Mouse (Mus musculus): ENCODE data around the gene Rab1a. TPM values are rescaled to one million over a fixed set of nuclear protein-coding genes. Genes with fewer than 3 reads are reported as not detected.
"Not testable (repeated sequence)": the region's sequence is repeated elsewhere in the genome, so short reads cannot be mapped to it uniquely, and the experiment has no call there.

The Rab1a gene
- 100 to 1,000 TPM; 192 to 195 TPM for total RNA-seq (2021)

GRCm38 (mm10) chr11:20200713-20201575, at the start of gene Rab1a:
Rab1a (plus strand) TSS chr11:20201432.
- intact Hi-C loops (cut with DNase I), result loop anchor here (2.0 to 10.0 kb wide), 4 partner anchors 48 to 276 kb away; partner anchors contain the start of genes Cep68 and Spred2

DNA sequence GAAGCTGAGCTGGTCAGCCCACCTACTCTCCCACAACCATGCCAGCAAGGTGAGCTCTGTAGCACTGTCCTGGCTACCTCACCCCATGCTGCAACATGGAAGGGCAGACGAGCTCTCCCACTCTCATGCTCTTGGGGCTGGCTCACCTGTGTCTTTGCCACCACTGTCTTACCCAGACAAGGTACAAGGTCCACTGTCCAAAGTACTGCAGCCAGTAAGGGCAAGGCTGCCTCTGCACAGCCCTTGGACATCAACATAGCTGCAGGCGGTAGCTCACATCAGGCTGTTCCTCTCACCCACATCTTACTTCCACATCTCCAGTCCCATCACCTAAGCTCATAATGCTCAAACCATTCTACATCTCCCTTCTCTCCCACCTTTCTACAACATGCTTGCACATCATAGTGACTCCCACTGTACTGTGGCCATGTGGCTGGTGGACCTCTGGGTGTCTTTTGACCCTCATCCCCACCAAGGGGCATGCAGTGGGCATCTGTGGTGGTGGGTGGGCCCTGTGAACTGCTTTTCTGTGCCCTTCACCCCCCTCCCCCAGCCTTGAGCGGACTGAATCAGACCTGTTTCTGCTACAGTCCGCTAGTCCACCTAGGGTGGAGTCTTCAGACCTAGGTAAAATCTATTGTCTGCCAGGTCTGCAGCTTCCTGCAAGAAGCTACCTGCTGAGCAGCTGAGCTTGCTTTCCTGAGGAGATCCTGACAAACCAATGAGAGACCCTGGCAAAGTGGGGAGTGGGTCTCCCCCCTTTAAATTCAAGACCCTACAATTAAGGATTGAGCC, 48.9 kb upstream of the Rab1a start:
- intact Hi-C loops (cut with DNase I), result no loop called here
- DNase-seq (ENCODE audit: low spot score in 2 of 2), result no peak

More at GRCm38 (mm10) chr11:20200713-20201575, at the start of gene Rab1a:
- peak; percentile 100 for DNase-seq (ENCODE audit: low spot score in 2 of 2)

GRCm38 (mm10) chr11:20153542-20153941, 47.7 kb upstream of the Rab1a start:
- DNase-seq (ENCODE audit: low spot score in 2 of 2); intact Hi-C loops (cut with DNase I): not testable (repeated sequence)

GRCm38 (mm10) chr11:20158879-20159278, 42.4 kb upstream of the Rab1a start:
- no peak for DNase-seq (ENCODE audit: low spot score in 2 of 2)
- intact Hi-C loops (cut with DNase I), result no loop called here

DNA sequence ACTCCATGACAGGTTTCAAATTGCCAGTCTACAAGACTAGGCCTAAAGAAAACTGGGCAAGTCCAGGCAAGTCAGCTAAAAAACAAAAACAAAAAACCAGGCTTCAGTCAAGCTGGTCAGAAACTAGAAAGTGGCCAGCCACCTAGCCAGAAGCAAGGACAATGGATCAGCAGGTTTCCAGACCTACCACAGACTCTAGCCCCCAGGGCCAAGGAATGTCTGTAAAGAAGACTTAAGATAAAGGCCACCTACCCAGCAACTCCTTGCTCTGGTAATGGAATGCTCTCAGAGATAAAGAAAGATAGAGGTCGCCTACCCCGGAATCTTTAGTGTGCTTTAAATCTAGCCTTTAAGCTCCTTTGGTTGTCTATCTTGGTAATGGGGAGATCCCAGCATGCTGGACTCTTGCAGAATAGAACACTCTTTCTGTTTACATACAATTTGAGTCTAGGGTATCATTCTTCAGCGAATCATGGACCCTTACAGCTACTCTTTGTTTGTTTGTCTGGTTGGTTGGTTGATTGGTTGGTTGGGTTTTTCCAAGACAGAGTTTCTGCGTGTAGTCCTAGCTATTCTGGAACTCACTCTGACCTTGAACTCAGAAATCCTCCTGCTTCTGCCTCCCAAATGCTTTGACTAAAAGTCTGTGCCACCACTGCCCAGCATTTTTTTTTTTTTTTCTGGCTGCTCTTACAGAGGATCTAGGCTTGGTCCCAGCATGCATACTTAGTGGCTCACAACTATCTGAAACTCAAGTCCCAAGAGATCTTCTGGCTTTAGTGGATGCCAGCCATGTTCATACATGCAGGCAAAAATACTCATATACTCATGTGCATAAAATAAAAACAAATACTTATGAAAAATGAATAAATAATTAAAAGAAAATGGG, 36.0 kb upstream of the Rab1a start:
- intact Hi-C loops (cut with DNase I), result no loop called here
- DNase-seq (ENCODE audit: low spot score in 2 of 2), result no peak

DNA sequence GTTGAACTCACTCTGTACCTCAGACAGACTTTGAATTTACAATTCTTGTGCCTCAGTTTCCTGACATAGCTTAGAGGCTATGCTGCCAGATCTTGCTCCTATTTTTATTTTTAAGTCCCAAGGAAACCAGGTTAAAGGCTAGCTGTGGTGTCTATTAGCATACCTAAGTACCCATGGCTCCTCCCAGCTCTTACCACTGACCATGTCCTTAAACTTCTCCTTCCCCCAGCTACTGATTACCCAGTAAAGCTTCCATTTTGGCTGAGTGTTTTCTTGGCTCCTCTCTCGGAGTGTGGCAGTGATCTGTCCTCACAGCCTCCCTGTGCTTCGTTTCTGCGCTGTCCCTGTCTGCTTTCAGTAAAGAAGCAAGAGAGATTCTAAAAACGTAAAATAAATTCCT, 35.2 kb upstream of the Rab1a start:
- no peak for DNase-seq (ENCODE audit: low spot score in 2 of 2)
- intact Hi-C loops (cut with DNase I), result no loop called here

GRCm38 (mm10) chr11:20166476-20166875, 34.8 kb upstream of the Rab1a start:
- DNase-seq (ENCODE audit: low spot score in 2 of 2); intact Hi-C loops (cut with DNase I): not testable (repeated sequence)

GRCm38 (mm10) chr11:20168972-20169371, 32.3 kb upstream of the Rab1a start:
- intact Hi-C loops (cut with DNase I), result no loop called here
- no peak for DNase-seq (ENCODE audit: low spot score in 2 of 2)

- no peak for DNase-seq (ENCODE audit: low spot score in 2 of 2)
- intact Hi-C loops (cut with DNase I), result no loop called here
These were observed 14.0 kb upstream of the Rab1a start for GRCm38 (mm10) chr11:20187271-20187670.

DNA sequence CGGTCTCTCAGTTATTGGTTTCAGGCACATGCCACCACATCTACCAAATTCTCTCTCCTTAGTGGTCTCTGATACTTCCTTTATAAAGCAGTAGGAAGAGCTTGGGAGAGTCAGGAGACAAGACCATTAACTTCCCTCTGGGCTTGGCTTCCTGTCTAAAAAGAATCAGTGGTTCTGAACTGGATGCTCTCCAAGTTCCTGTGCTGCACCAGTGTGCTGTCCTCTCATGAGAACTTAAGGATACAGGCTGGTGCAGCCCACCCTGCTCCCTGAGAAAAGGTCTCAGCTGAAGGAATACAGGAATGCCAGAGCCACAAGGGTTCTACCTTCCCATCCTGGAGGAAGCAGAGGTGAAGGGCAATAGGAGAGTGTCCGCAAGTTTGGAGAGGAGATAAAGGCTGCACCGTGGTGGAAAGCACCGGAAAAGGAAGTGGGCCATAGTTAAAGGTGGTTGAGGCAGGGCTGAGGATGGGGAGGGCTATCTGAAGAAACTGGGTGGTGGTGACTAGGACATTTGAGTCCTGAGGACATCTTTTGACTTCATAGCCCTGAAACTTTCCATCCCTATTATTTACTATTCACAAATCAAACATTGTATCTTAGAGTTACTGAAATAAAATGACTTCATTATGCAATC, 8.0 kb upstream of the Rab1a start:
- intact Hi-C loops (cut with DNase I), result no loop called here
- DNase-seq (ENCODE audit: low spot score in 2 of 2), result no peak

DNA sequence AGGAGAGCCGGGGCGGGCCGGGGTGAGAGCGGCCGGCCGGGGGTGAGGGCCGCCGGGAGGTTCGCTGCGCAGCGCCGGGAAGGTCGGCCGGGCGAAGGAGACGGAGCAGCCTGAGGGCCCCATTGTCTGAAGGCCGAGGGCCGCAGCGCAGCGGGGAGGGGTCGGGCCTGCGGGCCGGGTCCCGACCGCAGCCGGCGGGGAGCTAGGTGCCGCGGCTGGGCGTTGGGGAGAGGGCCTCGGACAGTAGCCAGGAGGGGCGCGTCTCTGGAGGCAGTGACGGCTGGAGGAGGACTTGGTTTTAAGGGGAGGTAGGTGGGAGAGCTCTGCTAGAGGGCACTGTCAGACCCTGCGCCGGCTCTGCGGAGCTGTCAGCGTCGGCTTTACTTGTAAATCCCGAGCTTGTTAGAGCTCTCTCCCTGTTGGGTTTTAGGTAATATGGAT, 449 bp downstream of the Rab1a start:
- peak in 1 of 2 experiments; percentile 55 for DNase-seq (ENCODE audit: low spot score in 2 of 2)
- intact Hi-C loops (cut with DNase I), result loop anchor here (2.0 to 10.0 kb wide), 4 partner anchors 47 to 277 kb away; partner anchors contain the start of genes Cep68 and Spred2

GRCm38 (mm10) chr11:20202299-20203011, 1.2 kb downstream of the Rab1a start:
- no peak for DNase-seq (ENCODE audit: low spot score in 2 of 2)
- intact Hi-C loops (cut with DNase I), result loop anchor here (5.0 to 10.0 kb wide), 3 partner anchors 70 to 278 kb away; partner anchors contain the start of gene Spred2

- intact Hi-C loops (cut with DNase I), result loop anchor here (5.0 to 10.0 kb wide), 3 partner anchors 72 to 280 kb away; partner anchors contain the start of gene Spred2
- no peak for DNase-seq (ENCODE audit: low spot score in 2 of 2)
These were observed 3.1 kb downstream of the Rab1a start for GRCm38 (mm10) chr11:20204321-20204720.

DNA sequence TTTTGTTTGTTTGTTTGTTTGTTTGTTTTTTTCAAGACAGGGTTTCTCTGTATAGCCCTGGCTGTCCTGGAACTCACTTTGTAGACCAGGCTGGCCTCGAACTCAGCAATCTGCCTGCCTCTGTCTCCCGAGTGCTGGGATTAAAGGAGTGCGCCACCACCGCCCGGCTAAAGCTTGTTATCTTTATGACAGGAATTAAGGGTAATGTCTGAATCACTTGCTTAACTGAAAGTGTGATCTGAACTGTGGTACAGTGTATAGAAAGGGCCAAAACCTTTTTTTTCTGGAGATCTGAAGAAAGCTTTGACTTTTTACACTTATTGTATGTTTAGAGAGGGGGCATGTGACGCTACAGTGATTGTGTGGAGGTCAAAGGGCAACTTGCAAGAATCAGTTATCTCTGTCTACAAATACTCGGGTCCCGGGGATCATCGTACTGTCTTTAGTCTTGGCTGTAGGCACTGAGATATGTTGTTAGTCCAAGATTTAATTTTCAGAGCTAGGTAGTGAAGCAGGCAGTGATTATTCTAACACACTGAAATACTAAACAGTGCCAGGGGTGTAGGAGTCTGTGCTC, 3.7 kb downstream of the Rab1a start:
- no peak for DNase-seq (ENCODE audit: low spot score in 2 of 2)
- intact Hi-C loops (cut with DNase I), result loop anchor here (5.0 to 10.0 kb wide), 3 partner anchors 73 to 280 kb away; partner anchors contain the start of gene Spred2

DNA sequence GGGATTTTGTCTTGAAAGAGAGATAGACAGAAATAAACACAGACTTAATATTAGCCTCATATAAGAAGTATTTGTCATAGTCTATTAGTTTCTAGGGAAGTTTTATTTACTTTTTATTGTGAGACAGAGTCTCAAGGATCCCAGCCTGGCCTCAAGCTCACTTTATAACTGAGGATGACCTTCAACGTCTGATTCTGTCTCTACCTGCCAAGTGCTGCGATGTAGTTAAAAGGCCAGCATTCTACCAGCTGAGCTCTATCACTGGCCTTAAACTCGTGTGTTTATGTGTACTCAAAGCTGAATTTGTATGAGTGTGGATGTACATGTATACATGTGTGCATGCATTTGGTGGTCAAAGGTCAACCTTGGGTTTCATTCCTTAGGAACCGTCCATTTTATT, 4.3 kb downstream of the Rab1a start:
- DNase-seq (ENCODE audit: low spot score in 2 of 2), result no peak
- intact Hi-C loops (cut with DNase I), result loop anchor here (10.0 kb wide), 1 partner anchor 281 kb away; the partner anchor contains the start of gene Spred2

DNA sequence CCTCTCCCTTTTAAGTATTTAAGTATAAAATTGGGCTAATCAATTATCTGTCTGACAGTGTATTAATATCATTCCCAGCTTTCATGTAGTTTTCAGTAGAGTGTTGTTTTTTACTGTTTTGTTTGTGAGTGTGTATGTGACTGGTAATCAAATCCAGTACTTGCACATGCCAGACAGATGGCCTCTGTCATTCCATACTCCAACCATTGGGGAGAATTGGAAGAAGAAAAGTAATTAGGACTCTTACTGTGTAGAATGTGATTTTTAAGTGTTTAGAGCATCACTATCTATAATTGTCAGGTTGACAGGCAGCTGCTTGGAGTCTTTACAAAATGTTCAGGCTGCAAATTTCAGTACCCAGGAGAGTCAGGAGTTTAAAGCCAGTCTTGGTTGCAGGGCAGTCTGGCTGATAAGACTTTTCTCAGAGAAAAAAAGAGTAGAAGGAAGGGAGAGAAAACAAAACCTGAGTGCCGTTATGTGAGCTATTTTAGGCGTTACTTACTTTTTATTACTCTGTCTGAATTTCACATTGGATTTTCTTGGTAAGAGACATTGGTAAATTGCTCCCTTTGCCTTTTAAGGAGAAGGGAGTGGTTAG, 5.5 kb downstream of the Rab1a start:
- no peak for DNase-seq (ENCODE audit: low spot score in 2 of 2)
- intact Hi-C loops (cut with DNase I), result loop anchor here (10.0 kb wide), 1 partner anchor 282 kb away; the partner anchor contains the start of gene Spred2

DNA sequence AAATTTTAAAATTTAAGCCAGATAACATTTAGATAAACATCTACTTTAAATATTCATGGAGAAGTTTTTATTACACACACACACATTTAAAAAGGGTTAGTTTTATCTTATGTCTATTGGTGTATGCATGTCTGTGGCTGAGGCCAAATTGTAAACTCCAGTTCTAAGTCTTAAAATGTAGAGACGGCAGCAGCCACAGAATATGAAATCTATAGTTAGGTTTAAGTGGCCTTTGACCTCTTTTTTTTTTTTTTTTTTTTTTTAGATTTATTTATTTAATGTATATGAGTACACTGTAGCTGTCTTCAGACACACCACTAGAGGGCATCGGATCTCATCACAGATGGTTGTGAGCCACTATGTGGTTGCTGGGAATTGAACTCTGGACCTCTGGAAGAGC, 6.4 kb downstream of the Rab1a start:
- DNase-seq (ENCODE audit: low spot score in 2 of 2), result no peak
- intact Hi-C loops (cut with DNase I), result loop anchor here (10.0 kb wide), 1 partner anchor 283 kb away; the partner anchor contains the start of gene Spred2
